Mouse (Mus musculus) MEL (cell line): Measurements from ENCODE around the gene Rcc1l. TPM values are rescaled to one million over a fixed set of nuclear protein-coding genes. Genes with fewer than 3 reads are reported as not detected.

Experiments used
- DNase-seq: peaks from one replicate; pipeline ENCODE4 v3.0.0; 2011; ENCODE audit warnings: low read depth, low spot score
- H3K27ac ChIP-seq: 2 replicates; pipeline ENCODE4 v1.5.1; 2012; ENCODE audit warnings: low read depth, mild to moderate bottlenecking, control low read depth, low read length, moderate library complexity; ENCODE audit not compliant: control insufficient read depth
- H3K27me3 ChIP-seq, 2 experiments: fragments of 150-350 bp in 1 of 2; sonication (generic) in 1 of 2; 2 replicates each; pipeline ENCODE4 v1.6.1; 2012; ENCODE audit warnings: low read length in 2 of 2, mild to moderate bottlenecking in 2 of 2, improper control_type of control experiment in 1 of 2, moderate library complexity in 1 of 2; ENCODE audit not compliant: insufficient read depth in 2 of 2, control insufficient read depth in 1 of 2
- H3K36me3 ChIP-seq, 2 experiments: 2 replicates each; pipeline ENCODE4 v1.6.1; 2012 to 2014; ENCODE audit warnings: low read length in 2 of 2, improper control_type of control experiment in 1 of 2, inconsistent platforms in 1 of 2, mild to moderate bottlenecking in 1 of 2; ENCODE audit not compliant: insufficient read depth in 2 of 2, control insufficient read depth in 1 of 2
- H3K4me1 ChIP-seq, 2 experiments: fragments of 150-350 bp in 1 of 2; sonication (generic) in 1 of 2; 2 replicates each; pipeline ENCODE4 v1.6.1; 2012; ENCODE audit warnings: low read length in 2 of 2, improper control_type of control experiment in 1 of 2, mild to moderate bottlenecking in 1 of 2; ENCODE audit not compliant: insufficient read depth in 2 of 2, control insufficient read depth in 1 of 2
- H3K4me3 ChIP-seq, 2 experiments: fragments of 150-350 bp in 1 of 2; sonication (generic) in 1 of 2; 2 replicates each; pipeline ENCODE4 v1.5.1; 2012; ENCODE audit warnings: low read depth in 2 of 2, low read length in 2 of 2, mild to moderate bottlenecking in 2 of 2, moderate library complexity in 2 of 2, control low read depth in 1 of 2, improper control_type of control experiment in 1 of 2; ENCODE audit not compliant: control insufficient read depth in 1 of 2, insufficient read depth in 1 of 2
- H3K79me2 ChIP-seq: 2 replicates; pipeline ENCODE4 v1.6.1; 2012; ENCODE audit warnings: mild to moderate bottlenecking, low read length, moderate library complexity; ENCODE audit not compliant: control insufficient read depth, poor library complexity, insufficient read depth
- H3K9ac ChIP-seq: 2 replicates; pipeline ENCODE4 v1.6.1; 2012; ENCODE audit warnings: low read depth, mild to moderate bottlenecking, control low read depth, low read length, moderate library complexity; ENCODE audit not compliant: control insufficient read depth, poor library complexity, severe bottlenecking
- H3K9me3 ChIP-seq: fragments of 150-350 bp; sonication (generic); replicated peaks from 2 replicates; pipeline ENCODE4 v1.6.1; 2012; ENCODE audit warnings: mild to moderate bottlenecking, low read length, improper control_type of control experiment, moderate library complexity; ENCODE audit not compliant: insufficient read depth
- BHLHE40 ChIP-seq: IDR thresholded peaks from 2 replicates; pipeline ENCODE4 v1.6.1; 2012; ENCODE audit warnings: low read depth, mild to moderate bottlenecking, inconsistent platforms, low read length, improper control_type of control experiment, borderline replicate concordance
- CHD1 ChIP-seq: IDR thresholded peaks from 2 replicates; pipeline ENCODE4 v1.6.1; 2012; ENCODE audit warnings: low read depth, mild to moderate bottlenecking, inconsistent platforms, low read length, improper control_type of control experiment
- E2F4 ChIP-seq: IDR thresholded peaks from 2 replicates; pipeline ENCODE4 v1.6.1; 2011; ENCODE audit warnings: low read depth, low read length, improper control_type of control experiment, borderline replicate concordance
- ELF1 ChIP-seq: IDR thresholded peaks from 2 replicates; pipeline ENCODE4 v1.6.1; 2014; ENCODE audit warnings: low read depth, mild to moderate bottlenecking, inconsistent platforms, low read length, improper control_type of control experiment, moderate library complexity
- ETS1 ChIP-seq: IDR thresholded peaks from 2 replicates; pipeline ENCODE4 v1.6.1; 2012; ENCODE audit warnings: low read depth, mild to moderate bottlenecking, inconsistent platforms, low read length, improper control_type of control experiment, moderate library complexity
- GATA1 ChIP-seq: IDR thresholded peaks from 2 replicates; pipeline ENCODE4 v1.6.1; 2011; ENCODE audit warnings: low read depth, low read length, improper control_type of control experiment
- HCFC1 ChIP-seq: IDR thresholded peaks from 2 replicates; pipeline ENCODE4 v1.6.1; 2012; ENCODE audit warnings: low read depth, mild to moderate bottlenecking, inconsistent platforms, low read length, improper control_type of control experiment, moderate library complexity
- JUND ChIP-seq: IDR thresholded peaks from 2 replicates; pipeline ENCODE4 v1.6.1; 2011; ENCODE audit warnings: low read depth, mild to moderate bottlenecking, improper control_type of control experiment, low read length
- MAZ ChIP-seq: IDR thresholded peaks from 2 replicates; pipeline ENCODE4 v1.6.1; 2012; ENCODE audit warnings: low read depth, mild to moderate bottlenecking, inconsistent platforms, low read length, improper control_type of control experiment
- MXI1 ChIP-seq: IDR thresholded peaks from 2 replicates; pipeline ENCODE4 v1.6.1; 2011; ENCODE audit warnings: mild to moderate bottlenecking, low read depth, low read length, improper control_type of control experiment
- MYB ChIP-seq: IDR thresholded peaks from 2 replicates; pipeline ENCODE4 v1.6.1; 2011; ENCODE audit warnings: mild to moderate bottlenecking, low read depth, low read length, improper control_type of control experiment
- MYC ChIP-seq: IDR thresholded peaks from 2 replicates; pipeline ENCODE4 v1.6.1; 2011; ENCODE audit warnings: low read depth, mild to moderate bottlenecking, low read length, improper control_type of control experiment, moderate library complexity
- POLR2AphosphoS5 ChIP-seq: IDR thresholded peaks from 2 replicates; pipeline ENCODE4 v1.6.1; 2012; ENCODE audit warnings: low read depth, borderline replicate concordance, mild to moderate bottlenecking, inconsistent platforms, low read length, moderate library complexity, mixed read lengths
- RAD21 ChIP-seq: IDR thresholded peaks from 2 replicates; pipeline ENCODE4 v1.6.1; 2011; ENCODE audit warnings: mild to moderate bottlenecking, low read depth, low read length, improper control_type of control experiment
- RCOR1 ChIP-seq: IDR thresholded peaks from 2 replicates; pipeline ENCODE4 v1.6.1; 2012; ENCODE audit warnings: low read depth, mild to moderate bottlenecking, inconsistent platforms, low read length, improper control_type of control experiment
- SIN3A ChIP-seq: IDR thresholded peaks from 2 replicates; pipeline ENCODE4 v1.6.1; 2012; ENCODE audit warnings: low read length, improper control_type of control experiment, inconsistent platforms
- SMC3 ChIP-seq: IDR thresholded peaks from 2 replicates; pipeline ENCODE4 v1.6.1; 2011; ENCODE audit warnings: low read depth, low read length, improper control_type of control experiment
- TBP ChIP-seq: IDR thresholded peaks from 2 replicates; pipeline ENCODE4 v1.8.0; 2011; ENCODE audit warnings: low read depth, low read length, improper control_type of control experiment
- UBTF ChIP-seq: IDR thresholded peaks from 2 replicates; pipeline ENCODE4 v1.6.1; 2012; ENCODE audit warnings: low read depth, mild to moderate bottlenecking, inconsistent platforms, low read length, improper control_type of control experiment, moderate library complexity, borderline replicate concordance; ENCODE audit not compliant: insufficient read depth
- polyA plus RNA-seq, 2 experiments: library from polyadenylated mRNA; stranded (reverse) in 1 of 2; unstranded in 1 of 2; fragments of >175 nt in 1 of 2; fragments of >200 nt in 1 of 2; gene quantifications; 2 replicates each; pipeline versions ENCODE4 v1.2.1 to v1.2.4; 2012; ENCODE audit warnings: low replicate concordance in 2 of 2, low read depth in 1 of 2; ENCODE audit not compliant: insufficient read length in 2 of 2, insufficient read depth in 1 of 2, missing spikeins in 1 of 2
- total RNA-seq: library from RNA; depleted of rRNA; stranded (reverse); fragments of 300-350 nt; gene quantifications from 2 replicates; pipeline ENCODE4 v1.2.3, GENCODE M21; 2012

Gene Rcc1l
- total and polyA plus RNA-seq, 3 experiments: 51.7 to 59.1 TPM; not detected in 1

GRCm38 (mm10) chr5:134137933-134138332 is 38.6 kb downstream of the Rcc1l start:
- no peak for DNase-seq
- Histone ChIP-seq H3K4me3 (no peak overlapping the region), H3K79me2 (no peaks in the 10 kb centered on the region), H3K27ac (no peak overlapping the region), H3K36me3 (no peaks in the 10 kb centered on the region), H3K9ac (no peak overlapping the region)
- TF ChIP-seq RAD21 (no peak), BHLHE40 (no peak), CHD1 (no peak)
- TF ChIP-seq, all 39 proteins: peak for 0
- H3K27me3 ChIP-seq: no peaks in the 10 kb centered on the region
- H3K9me3 ChIP-seq: no peaks in the 10 kb centered on the region
- H3K4me1 ChIP-seq: no peaks in the 10 kb centered on the region

- no peaks in the 10 kb centered on the region for H3K79me2 ChIP-seq
- no peak overlapping the region for H3K9ac ChIP-seq
- H3K27ac ChIP-seq: no peak overlapping the region
- H3K4me3 ChIP-seq: no peak overlapping the region
- TF ChIP-seq ETS1 (no peak), HCFC1 (no peak), SIN3A (no peak), UBTF (no peak), MYC (no peak), MXI1 (no peak), E2F4 (no peak), RCOR1 (no peak), JUND (no peak), TBP (no peak), ELF1 (no peak), GATA1 (no peak), MAZ (no peak), POLR2AphosphoS5 (no peak), MYB (no peak), SMC3 (no peak)
- DNase-seq: no peak
- H3K36me3 ChIP-seq: no peaks in the 10 kb centered on the region
- H3K4me1 ChIP-seq: no peaks in the 10 kb centered on the region
- no peaks in the 10 kb centered on the region for H3K27me3 ChIP-seq
- no peaks in the 10 kb centered on the region for H3K9me3 ChIP-seq
Observed at GRCm38 (mm10) chr5:134136022-134136421, 40.6 kb downstream of the Rcc1l start.
